Mouse (Mus musculus) thymus, adult 2 months (tissue): ENCODE measurements at regions not wholly inside any gene's neighbourhood (a gene's known extent, or its start where the extent isn't known, plus 50 kb on each side); places are given as distances from the start of the nearest gene placed in this dataset.

Experiments
- CTCF ChIP-seq: fragments of 200-500 bp; IDR thresholded peaks from 2 replicates; pipeline ENCODE4 v1.5.1; 2012; ENCODE audit warnings: mild to moderate bottlenecking, control low read depth, low read length, moderate library complexity, borderline replicate concordance; ENCODE audit not compliant: control insufficient read depth, poor library complexity, insufficient read depth; ENCODE audit errors: extremely low read depth
- POLR2A ChIP-seq: fragments of 200-500 bp; IDR thresholded peaks from 2 replicates; pipeline ENCODE4 v1.6.1; 2012; ENCODE audit warnings: mild to moderate bottlenecking, low read length, control low read depth, moderate library complexity; ENCODE audit not compliant: control insufficient read depth, poor library complexity, insufficient read depth; ENCODE audit errors: extremely low read depth

- TF ChIP-seq CTCF = no peak
- no peak for TF ChIP-seq POLR2A
Observed at GRCm38 (mm10) chr16:29943963-29944860, 120.0 kb upstream of the Hes1 start.
